Comparison of ENCODE assay signal across 8 mouse cellular contexts in genomic region chr10:118867304-118867895, GRCm38 (mm10). TPM values are rescaled to one million over a fixed set of nuclear protein-coding genes. Genes with fewer than 3 reads are reported as not detected.
DNase-seq lines count a peak whose midpoint lies in the region; TF ChIP-seq lines count a peak whose summit lies in the region.

No protein-coding gene starts in this region.

- dilution Hi-C loops in CH12.LX (cut with MboI; ENCODE audit: extremely low pct_ligation_motif_present, extremely low pct_unique_long_range_greater_than_20kb, low sequenced_read_pairs), result no loop called here

- peak overlapping the region; percentile 90 for H3K4me2 ChIP-seq in CH12.LX (ENCODE audit: insufficient read depth, low read depth, poor library complexity, severe bottlenecking)

- peak; percentile 26 for DNase-seq in gastrocnemius, postnatal 10 days
- DNase-seq in gastrocnemius, adult 8-10 months (ENCODE audit: low spot score in 2 of 2), result no peak
- peak; percentile 77 for DNase-seq in CH12.LX (ENCODE audit: extremely low read depth)
- peak; percentile 63 for DNase-seq in kidney, adult 11 months
- no peak for DNase-seq in midbrain, embryonic 10.5 days (ENCODE audit: low spot score)
- DNase-seq in frontal cortex, postnatal 14 days (ENCODE audit: low spot score in 2 of 2), result no peak
- no peak for DNase-seq in layer of hippocampus, postnatal 25 days (ENCODE audit: extremely low spot score in 1 of 2, low spot score in 1 of 2)

- no peak; the same call in 1 of the 2 replicates for TF ChIP-seq RAD21 in CH12.LX (IDR thresholded peaks at IDR 0.05; ENCODE audit: low read depth, low read length)

- H3K36me3 ChIP-seq in CH12.LX (replicated peaks in 1 of 2; ENCODE audit: control insufficient read depth in 1 of 2, insufficient read depth in 1 of 2, low read length in 1 of 2), result peaks cover 6 to 36% of the 10 kb centered on the region in 2 experiments
- peaks cover 32% of the 10 kb centered on the region for H3K36me3 ChIP-seq in midbrain, embryonic 10.5 days

- TF ChIP-seq EP300 in CH12.LX (IDR thresholded peaks at IDR 0.05; ENCODE audit: low read length), result peak; percentile 24; the same call in 1 of the 2 replicates

- TF ChIP-seq POLR2A in CH12.LX (IDR thresholded peaks at IDR 0.05; ENCODE audit: low read depth, low read length), result no peak
- no peak for TF ChIP-seq POLR2A in embryonic fibroblast, embryonic 13.5 days (IDR thresholded peaks at IDR 0.05; ENCODE audit: low read depth, low read length)

- H3K79me2 ChIP-seq in CH12.LX (replicated peaks; ENCODE audit: control insufficient read depth, extremely low read depth, insufficient read depth, poor library complexity, severe bottlenecking), result peaks cover 21% of the 10 kb centered on the region

- no peaks in the 10 kb centered on the region for H3K9me3 ChIP-seq in CH12.LX (replicated peaks; ENCODE audit: low read length)
- peaks cover 7% of the 10 kb centered on the region; the same call in 1 of the 2 replicates for H3K9me3 ChIP-seq in midbrain, embryonic 10.5 days (replicated peaks)

- WGBS in midbrain, embryonic 10.5 days, result 11% methylated on average over 16 of the region's 16 CpGs

- TF ChIP-seq CTCF in CH12.LX (conservative IDR thresholded peaks at IDR 0.05 in 1 of 2, IDR thresholded peaks at IDR 0.05 in 1 of 2; ENCODE audit: low read depth in 2 of 2, low read length in 2 of 2), result no peak
- no peak for TF ChIP-seq CTCF in embryonic fibroblast, embryonic 13.5 days (IDR thresholded peaks at IDR 0.05; ENCODE audit: borderline replicate concordance, insufficient read depth, low read length)

- peak overlapping the region; percentile 58 to 100 (median 87) for H3K4me3 ChIP-seq in CH12.LX (replicated peaks in 1 of 3; ENCODE audit: low read depth in 2 of 3, low read length in 2 of 3, poor library complexity in 1 of 3)
- peak overlapping the region; percentile 66 for H3K4me3 ChIP-seq in embryonic fibroblast, embryonic 13.5 days (ENCODE audit: insufficient read depth, low read length)
- peak overlapping the region; percentile 92 for H3K4me3 ChIP-seq in midbrain, embryonic 10.5 days

- H3K4me1 ChIP-seq in CH12.LX (ENCODE audit: control insufficient read depth in 1 of 2, insufficient read depth in 2 of 2), result peaks cover 4 to 35% of the 10 kb centered on the region in 2 experiments; a peak in 2 of 4 replicates
- H3K4me1 ChIP-seq in embryonic fibroblast, embryonic 13.5 days (ENCODE audit: control insufficient read depth, insufficient read depth, low read length), result peaks cover 4% of the 10 kb centered on the region; the same call in 1 of the 2 replicates
- H3K4me1 ChIP-seq in midbrain, embryonic 10.5 days, result peaks cover 49% of the 10 kb centered on the region

- no peak overlapping the region for H3K27ac ChIP-seq in CH12.LX (ENCODE audit: insufficient read depth, low read depth)
- H3K27ac ChIP-seq in embryonic fibroblast, embryonic 13.5 days (ENCODE audit: insufficient read depth, low read length), result no peak overlapping the region
- H3K27ac ChIP-seq in midbrain, embryonic 10.5 days (replicated peaks), result peak overlapping the region; percentile 99

- in situ Hi-C loops in CH12.LX (cut with MboI; ENCODE audit: low pct_ligation_motif_present, low pct_unique_long_range_greater_than_20kb, low sequenced_read_pairs), result no loop called here

- no peaks in the 10 kb centered on the region for H3K27me3 ChIP-seq in CH12.LX (replicated peaks)
- H3K27me3 ChIP-seq in midbrain, embryonic 10.5 days (ENCODE audit: low read depth, poor library complexity, severe bottlenecking), result no peaks in the 10 kb centered on the region

- H3K9ac ChIP-seq in CH12.LX (ENCODE audit: insufficient read depth, low read depth), result peak overlapping the region; percentile 99

TF ChIP-seq in CH12.LX, 34 proteins besides CTCF, POLR2A, EP300 and RAD21:
- TF ChIP-seq SIN3A (IDR thresholded peaks at IDR 0.05; ENCODE audit: low read length) (peak; percentile 73), ZMIZ1 (IDR thresholded peaks at IDR 0.05; ENCODE audit: low read depth, low read length) (0 out of 2 replicates have a peak, but pooled peaks have one; percentile 15), IRF4 (IDR thresholded peaks at IDR 0.05; ENCODE audit: low read depth, low read length) (peak; percentile 73), RCOR1 (conservative IDR thresholded peaks at IDR 0.05; ENCODE audit: low read depth, low read length) (0 out of 2 replicates have a peak, but pooled peaks have one; percentile 41), MEF2A (IDR thresholded peaks at IDR 0.05; ENCODE audit: borderline replicate concordance, low read depth, low read length) (peak; percentile 52; the same call in 1 of the 2 replicates), MXI1 (IDR thresholded peaks at IDR 0.05; ENCODE audit: low read depth, low read length) (peak; percentile 40; the same call in 1 of the 2 replicates), MAZ (IDR thresholded peaks at IDR 0.05; ENCODE audit: low read depth, low read length) (peak; percentile 45; the same call in 1 of the 2 replicates), GABPA (IDR thresholded peaks at IDR 0.05; ENCODE audit: insufficient replicate concordance, low read depth, low read length) (no peak), HCFC1 (IDR thresholded peaks at IDR 0.05; ENCODE audit: low read depth, low read length) (no peak), TBP (conservative IDR thresholded peaks at IDR 0.05; ENCODE audit: low read depth, low read length) (no peak), TCF12 (IDR thresholded peaks at IDR 0.05; ENCODE audit: low read depth, low read length) (peak; percentile 35; the same call in 1 of the 2 replicates), CHD1 (IDR thresholded peaks at IDR 0.05; ENCODE audit: low read depth, low read length) (0 out of 2 replicates have a peak, but pooled peaks have one; percentile 29), ETS1 (conservative IDR thresholded peaks at IDR 0.05; ENCODE audit: low read depth, low read length) (0 out of 2 replicates have a peak, but pooled peaks have one; percentile 36), NELFE (IDR thresholded peaks at IDR 0.05; ENCODE audit: low read depth, low read length) (no peak), BHLHE40 (IDR thresholded peaks at IDR 0.05; ENCODE audit: low read depth, low read length) (peak; percentile 57)
TF ChIP-seq in CH12.LX: peak in this region for 11.

RNA-seq across cellular contexts. Expression of gene Dyrk2, which starts 2.6 kb away (rescaled TPM):
- total RNA-seq in gastrocnemius, postnatal 10 days (2021), result 100 to 1,000 TPM in 1 of 2 experiments, 10 to 100 TPM in 1; 91.0 to 109 TPM
- total RNA-seq in gastrocnemius, adult 8-10 months (2022), result 10 to 100 TPM; 36.5 to 88.3 (median 52.5) TPM
- 6.6 and 11.4 TPM in 2 replicates for total RNA-seq in CH12.LX (2012; rRNA removed)
- 14.7 and 18.3 TPM in 2 replicates for total RNA-seq in CH12.LX (2014; rRNA removed)
- 13.6 and 15.2 TPM in 2 replicates for polyA plus RNA-seq in CH12.LX (2012; ENCODE audit: insufficient read length, low read depth)
- polyA plus RNA-seq in embryonic fibroblast, embryonic 13.5 days (2011; ENCODE audit: insufficient read length, low read depth, missing spikeins), result 34.9 and 42.7 TPM in 2 replicates
- polyA plus RNA-seq in midbrain, embryonic 10.5 days (2016; fragmentation: Nextera tagmentation; extraction: Ambion mirVana), result 6.6 and 6.7 TPM in 2 replicates
- 10 to 100 TPM; 53.1 to 63.3 TPM for total RNA-seq in layer of hippocampus, postnatal 25 days (2021)

Comparison
In these comparisons a context has a peak if more than half of its experiments do, and no peak if none do; other contexts are left out.
1. DNase-seq: peak in gastrocnemius, postnatal 10 days (single experiment), CH12.LX (single experiment) and kidney, adult 11 months (single experiment); none in gastrocnemius, adult 8-10 months (0 of 2), midbrain, embryonic 10.5 days (single experiment), frontal cortex, postnatal 14 days (0 of 2) and layer of hippocampus, postnatal 25 days (0 of 2).
2. Peak in every context shown above with its lines, with median percentiles within 50 percentile points of each other: H3K4me3 ChIP-seq.